Mouse (Mus musculus) hindbrain, embryonic 10.5 days (tissue): ENCODE measurements around the gene Dact2. TPM values are rescaled to one million over a fixed set of nuclear protein-coding genes. Genes with fewer than 3 reads are reported as not detected.
A peak's percentile ranks its signal among the peaks of the same experiment; 100 is the strongest.

ENCODE experiments used
- DNase-seq: peaks from one replicate; pipeline ENCODE4 v3.0.0-alpha.2; 2017; ENCODE audit warnings: low spot score
- H3K27ac ChIP-seq: fragments of 300-500 bp; sonication (generic); 2 replicates; pipeline ENCODE4 v1.5.1; 2016; ENCODE audit warnings: mild to moderate bottlenecking, moderate library complexity
- H3K27me3 ChIP-seq: fragments of 300-500 bp; sonication (generic); 2 replicates; pipeline ENCODE4 v1.6.1; 2016; ENCODE audit warnings: mild to moderate bottlenecking; ENCODE audit not compliant: poor library complexity, insufficient read depth, severe bottlenecking
- H3K36me3 ChIP-seq: fragments of 300-500 bp; sonication (generic); 2 replicates; pipeline ENCODE4 v1.6.1; 2016; ENCODE audit warnings: mild to moderate bottlenecking, moderate library complexity
- H3K4me1 ChIP-seq: fragments of 300-500 bp; sonication (generic); replicated peaks from 2 replicates; pipeline ENCODE4 v1.6.1; 2016; ENCODE audit warnings: mild to moderate bottlenecking
- H3K4me3 ChIP-seq: fragments of 300-500 bp; sonication (generic); 2 replicates; pipeline ENCODE4 v1.5.1; 2016; ENCODE audit warnings: mild to moderate bottlenecking, moderate library complexity
- H3K9me3 ChIP-seq: fragments of 300-500 bp; sonication (generic); 2 replicates; pipeline ENCODE4 v1.6.1; 2016; ENCODE audit warnings: mild to moderate bottlenecking, moderate library complexity
- WGBS: fragments of 180-500 bp; shearing (Covaris S2); methylation state at CpG from one replicate; pipeline ENCODE4 v1.1.7; 2016; 5-methylcytosine and 5-hydroxymethylcytosine counted together
- polyA plus RNA-seq: library from polyadenylated mRNA; unstranded; fragments of >200 nt; fragmentation: Nextera tagmentation; extraction: Ambion mirVana; gene quantifications from 2 replicates; pipeline ENCODE4 v1.2.1, GENCODE M21; 2016

The Dact2 gene
- polyA plus RNA-seq, 1 experiment from 2014 or later, result 0.33 TPM

DNA sequence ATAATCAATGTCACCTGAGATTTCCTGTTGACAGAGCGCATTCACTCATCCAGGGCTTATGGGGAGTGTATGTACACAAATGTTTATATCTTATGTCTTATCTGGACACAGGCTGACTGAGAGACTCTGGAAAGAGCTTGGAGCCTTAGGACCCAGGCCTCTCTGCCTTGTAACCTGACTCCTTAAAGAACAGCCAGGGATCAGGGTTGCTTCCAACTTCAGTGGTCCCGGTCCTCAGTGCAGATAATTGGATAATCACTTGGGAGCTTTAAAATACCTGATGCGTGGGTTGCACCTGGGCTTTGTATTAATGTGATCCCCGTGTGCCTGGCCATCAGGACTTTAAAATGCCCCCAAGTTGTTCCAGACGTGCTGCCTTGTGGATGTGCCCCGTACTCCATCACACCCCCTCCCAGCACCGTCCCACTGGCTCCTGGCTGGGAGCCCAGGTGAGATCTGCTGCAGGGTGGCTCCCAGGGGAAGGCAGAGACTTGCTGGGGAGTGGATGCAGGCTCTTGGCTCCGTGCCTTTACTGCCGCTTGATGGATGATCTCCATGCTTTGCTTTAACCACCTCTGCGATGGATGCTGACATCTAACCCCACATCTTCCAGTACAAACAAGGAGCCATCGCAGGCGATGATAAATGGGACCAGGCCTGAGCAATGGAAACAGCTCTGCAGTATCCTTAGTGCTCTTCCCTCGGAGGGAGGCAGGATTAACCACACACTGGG is 26.8 kb upstream of the Dact2 start:
- H3K27ac ChIP-seq, result no peak overlapping the region
- no peak overlapping the region for H3K4me3 ChIP-seq
- WGBS, result 23% methylated on average over 13 of the region's 13 CpGs
- peaks cover 17% of the 10 kb centered on the region; the same call in 1 of the 2 replicates for H3K27me3 ChIP-seq
- H3K4me1 ChIP-seq, result peaks cover 30% of the 10 kb centered on the region
- no peak for DNase-seq
- H3K36me3 ChIP-seq, result no peaks in the 10 kb centered on the region
- no peaks in the 10 kb centered on the region for H3K9me3 ChIP-seq

DNA sequence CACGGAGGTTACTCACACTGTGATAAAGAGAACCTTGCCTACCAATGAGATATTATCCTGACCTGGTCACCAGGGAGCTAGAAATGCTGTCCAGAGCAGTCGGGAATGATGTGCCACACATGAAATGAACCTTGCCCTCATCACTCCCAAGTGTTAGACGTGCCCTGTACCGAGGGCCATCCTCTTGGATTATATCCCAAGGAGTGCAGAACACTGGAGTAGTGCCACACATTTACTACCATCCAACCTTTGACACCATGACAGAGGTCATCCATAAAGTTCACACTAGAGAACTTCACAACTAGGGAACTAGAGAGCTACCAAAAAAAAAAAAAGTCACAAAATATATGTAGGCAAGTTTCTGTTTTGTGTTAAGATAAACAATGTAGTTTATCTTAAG is 24.3 kb upstream of the Dact2 start:
- DNase-seq, result no peak
- H3K4me3 ChIP-seq, result no peak overlapping the region
- peaks cover 15% of the 10 kb centered on the region; the same call in 1 of the 2 replicates for H3K27me3 ChIP-seq
- peaks cover 30% of the 10 kb centered on the region for H3K4me1 ChIP-seq
- H3K36me3 ChIP-seq, result no peaks in the 10 kb centered on the region
- WGBS, result 77% methylated on average over 4 of the region's 4 CpGs
- no peak overlapping the region for H3K27ac ChIP-seq
- no peaks in the 10 kb centered on the region for H3K9me3 ChIP-seq

GRCm38 (mm10) chr17:14227601-14228000 is 23.5 kb upstream of the Dact2 start:
- Histone ChIP-seq H3K27ac (no peak overlapping the region), H3K9me3 (no peaks in the 10 kb centered on the region), H3K36me3 (no peaks in the 10 kb centered on the region), H3K4me3 (no peak overlapping the region), H3K27me3 (peaks cover 12% of the 10 kb centered on the region; the same call in 1 of the 2 replicates), H3K4me1 (peaks cover 31% of the 10 kb centered on the region)
- no peak for DNase-seq
- WGBS, result 47% methylated on average over 6 of the region's 6 CpGs

- 34% methylated on average over 4 of the region's 4 CpGs for WGBS
- no peak for DNase-seq
- Histone ChIP-seq H3K9me3 (no peaks in the 10 kb centered on the region), H3K4me3 (no peak overlapping the region), H3K27me3 (peaks cover 7% of the 10 kb centered on the region; the same call in 1 of the 2 replicates), H3K27ac (no peak overlapping the region), H3K36me3 (no peaks in the 10 kb centered on the region), H3K4me1 (peaks cover 36% of the 10 kb centered on the region)
Observed at GRCm38 (mm10) chr17:14226778-14227177, 22.7 kb upstream of the Dact2 start.

DNA sequence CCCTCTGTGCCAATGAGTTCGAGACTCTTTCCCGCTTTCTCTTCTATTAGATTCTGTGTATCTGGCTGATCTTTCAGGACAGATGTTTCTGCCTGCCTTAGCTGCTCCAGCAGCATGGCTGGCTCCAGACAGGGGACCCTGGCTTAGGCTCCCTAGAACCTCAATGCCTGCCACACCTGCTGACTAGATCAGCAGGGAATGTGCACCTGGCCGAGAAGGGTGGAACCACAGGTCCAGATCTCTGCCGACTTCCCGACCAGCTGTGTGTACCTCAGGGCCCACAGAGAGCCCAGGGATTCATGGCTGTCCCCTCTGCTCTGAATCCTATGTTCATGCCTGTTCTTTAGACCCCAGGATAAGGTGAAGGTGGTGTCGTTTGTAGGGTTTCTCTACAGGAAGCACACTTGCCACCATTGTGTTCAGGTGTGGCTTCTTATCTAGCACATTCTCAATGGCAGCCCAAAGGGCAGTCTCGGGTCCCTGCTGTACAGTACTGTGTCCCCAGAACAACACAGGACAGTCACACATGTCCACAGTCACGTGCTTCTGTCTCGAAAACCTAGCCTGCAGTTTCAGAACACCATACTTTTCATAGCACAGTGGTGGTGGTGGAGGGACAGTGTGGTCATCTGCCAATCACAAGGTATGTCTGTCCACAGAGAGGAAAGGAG is 22.0 kb upstream of the Dact2 start:
- H3K4me1 ChIP-seq, result peaks cover 31% of the 10 kb centered on the region
- 72% methylated on average over 9 of the region's 9 CpGs for WGBS
- peaks cover 5% of the 10 kb centered on the region; the same call in 1 of the 2 replicates for H3K27me3 ChIP-seq
- no peaks in the 10 kb centered on the region for H3K9me3 ChIP-seq
- H3K4me3 ChIP-seq, result no peak overlapping the region
- no peak for DNase-seq
- no peak overlapping the region for H3K27ac ChIP-seq
- no peaks in the 10 kb centered on the region for H3K36me3 ChIP-seq

DNA sequence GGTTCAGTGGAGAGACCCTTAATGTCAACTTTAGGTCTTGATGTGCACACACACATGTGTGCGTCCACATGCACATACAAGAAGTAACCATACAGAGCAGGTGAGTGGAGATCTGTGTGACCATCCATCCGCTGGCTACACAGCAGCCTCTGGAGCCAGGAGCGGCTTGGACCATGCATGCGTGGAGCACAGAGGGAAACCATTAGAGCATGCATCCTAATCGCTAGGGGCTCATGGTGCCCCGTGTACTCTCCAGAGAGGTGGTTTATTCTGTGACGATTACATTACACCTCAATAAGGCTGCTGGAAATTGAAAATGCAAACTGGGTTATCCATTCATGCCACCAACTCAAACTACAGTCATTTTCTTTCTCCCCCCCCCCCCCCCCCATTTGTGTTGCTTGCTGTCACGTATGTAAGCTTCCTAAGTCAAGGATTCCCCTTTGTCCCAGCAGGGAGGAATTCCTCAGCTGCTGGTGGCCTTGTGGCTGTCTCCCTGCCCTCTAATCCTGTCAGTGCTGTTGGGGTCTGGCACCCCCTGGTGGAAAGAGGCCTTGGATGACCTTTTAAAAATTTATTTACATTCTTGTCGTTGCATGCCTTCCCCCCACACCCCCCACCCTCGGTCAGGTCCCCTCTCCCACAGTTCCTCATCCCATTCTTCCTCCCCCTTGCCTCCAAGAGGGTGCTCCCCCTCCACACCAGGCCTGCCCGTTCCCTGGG is 17.9 kb upstream of the Dact2 start:
- peak; percentile 44 for DNase-seq
- WGBS, result 27% methylated on average over 11 of the region's 11 CpGs
- no peaks in the 10 kb centered on the region for H3K36me3 ChIP-seq
- H3K9me3 ChIP-seq, result 0 out of 2 replicates have a peak, but pooled peaks cover 3% of the 10 kb centered on the region
- H3K4me1 ChIP-seq, result peaks cover 23% of the 10 kb centered on the region
- no peaks in the 10 kb centered on the region for H3K27me3 ChIP-seq
- no peak overlapping the region for H3K4me3 ChIP-seq
- no peak overlapping the region for H3K27ac ChIP-seq

GRCm38 (mm10) chr17:14220606-14221202 is 16.6 kb upstream of the Dact2 start:
- Histone ChIP-seq H3K27ac (no peak overlapping the region), H3K4me3 (no peak overlapping the region), H3K36me3 (no peaks in the 10 kb centered on the region), H3K27me3 (no peaks in the 10 kb centered on the region), H3K4me1 (peaks cover 22% of the 10 kb centered on the region; the same call in 1 of the 2 replicates), H3K9me3 (0 out of 2 replicates have a peak, but pooled peaks cover 3% of the 10 kb centered on the region)
- peak; percentile 73 for DNase-seq
- 63% methylated on average over 7 of the region's 7 CpGs for WGBS

DNA sequence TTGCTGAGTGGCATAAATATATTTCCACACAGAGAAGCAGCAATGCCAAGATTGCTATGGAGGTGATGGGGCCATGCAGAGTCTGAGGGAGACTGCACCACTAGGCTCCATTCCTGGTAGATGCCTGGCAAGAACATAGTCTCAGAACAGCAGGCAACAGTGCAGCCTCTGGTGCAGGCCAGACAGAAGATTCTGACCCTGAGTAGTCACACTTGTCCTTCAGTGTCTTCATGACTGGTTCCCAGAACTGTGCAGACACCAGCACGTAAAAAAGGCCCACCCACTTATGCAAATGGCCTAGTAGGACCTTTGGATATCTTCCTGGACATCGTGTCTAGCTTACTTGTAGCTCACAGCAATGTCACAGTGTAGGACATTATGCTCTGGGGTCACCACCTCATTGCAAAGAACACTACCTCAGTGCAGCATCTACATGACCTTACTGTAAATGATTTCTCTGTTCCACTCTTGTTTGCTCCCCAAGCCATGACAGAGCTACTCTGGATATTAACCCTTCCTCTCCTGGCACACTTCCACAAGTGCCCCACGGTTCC is 9.9 kb upstream of the Dact2 start:
- no peaks in the 10 kb centered on the region for H3K36me3 ChIP-seq
- WGBS, result 74% methylated on average over 3 of the region's 3 CpGs

DNA sequence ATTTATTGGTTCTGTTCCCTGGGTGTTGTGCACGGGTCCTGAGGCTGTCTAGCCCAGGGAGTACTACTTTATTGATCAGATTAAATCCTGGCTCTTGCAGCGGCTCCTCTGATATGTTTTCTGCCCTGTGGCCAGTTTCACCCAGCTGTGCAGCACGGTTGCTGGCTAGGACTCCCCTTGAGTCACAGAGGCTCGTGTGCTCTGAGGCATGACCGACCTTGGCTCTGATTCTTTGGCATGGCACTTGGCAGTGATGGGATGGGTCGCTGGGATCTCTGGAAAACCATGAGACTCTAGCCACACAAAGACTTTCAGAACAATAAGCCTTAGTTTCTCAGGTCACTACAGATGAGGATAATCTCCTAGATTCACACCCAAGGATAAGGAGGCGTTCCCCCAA is 8.7 kb upstream of the Dact2 start:
- Histone ChIP-seq H3K27ac (no peak overlapping the region), H3K4me1 (peaks cover 6% of the 10 kb centered on the region; the same call in 1 of the 2 replicates), H3K9me3 (0 out of 2 replicates have a peak, but pooled peaks cover 2% of the 10 kb centered on the region), H3K36me3 (no peaks in the 10 kb centered on the region), H3K27me3 (peaks cover 20% of the 10 kb centered on the region), H3K4me3 (no peak overlapping the region)
- no peak for DNase-seq
- WGBS, result 76% methylated on average over 7 of the region's 7 CpGs

More for the DNA sequence above, 9.9 kb upstream of the Dact2 start:
- Histone ChIP-seq H3K9me3 (0 out of 2 replicates have a peak, but pooled peaks cover 3% of the 10 kb centered on the region), H3K27ac (no peak overlapping the region), H3K4me3 (no peak overlapping the region), H3K4me1 (peaks cover 12% of the 10 kb centered on the region; the same call in 1 of the 2 replicates), H3K27me3 (peaks cover 16% of the 10 kb centered on the region)
- DNase-seq, result no peak

GRCm38 (mm10) chr17:14207093-14207561 is 3.0 kb upstream of the Dact2 start:
- DNase-seq, result no peak
- H3K9me3 ChIP-seq, result no peaks in the 10 kb centered on the region
- peaks cover 16% of the 10 kb centered on the region for H3K4me1 ChIP-seq
- no peaks in the 10 kb centered on the region for H3K36me3 ChIP-seq
- WGBS, result 22% methylated on average over 5 of the region's 5 CpGs
- H3K27me3 ChIP-seq, result peaks cover 72% of the 10 kb centered on the region
- H3K4me3 ChIP-seq, result no peak overlapping the region
- no peak overlapping the region for H3K27ac ChIP-seq

GRCm38 (mm10) chr17:14206062-14206461 is 2.0 kb upstream of the Dact2 start:
- H3K27me3 ChIP-seq, result peaks cover 77% of the 10 kb centered on the region
- no peaks in the 10 kb centered on the region for H3K9me3 ChIP-seq
- no peak overlapping the region for H3K4me3 ChIP-seq
- DNase-seq, result peak; percentile 75
- peaks cover 27% of the 10 kb centered on the region for H3K4me1 ChIP-seq
- H3K27ac ChIP-seq, result no peak overlapping the region
- WGBS, result 33% methylated on average over 3 of the region's 3 CpGs
- no peaks in the 10 kb centered on the region for H3K36me3 ChIP-seq

DNA sequence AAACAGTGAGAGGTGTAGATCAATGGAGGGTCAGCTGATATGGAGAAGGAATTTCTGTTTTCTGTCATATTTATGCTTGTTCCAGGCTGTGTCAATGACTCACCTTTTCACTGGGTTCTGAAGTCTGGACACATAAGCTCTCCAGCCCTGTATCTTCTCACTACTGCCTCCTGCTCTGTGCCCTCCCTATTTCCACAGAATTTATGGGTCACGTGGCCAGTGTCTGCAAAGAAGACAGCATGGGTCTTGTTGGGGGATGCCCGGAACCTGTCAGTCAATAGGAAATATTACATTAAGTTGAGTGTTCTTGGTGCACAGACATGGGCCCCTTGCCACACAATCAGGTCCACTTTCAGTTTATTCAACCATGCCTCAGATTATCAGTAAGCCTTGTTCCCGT is 1.1 kb upstream of the Dact2 start:
- no peak for DNase-seq
- peaks cover 85% of the 10 kb centered on the region for H3K27me3 ChIP-seq
- WGBS, result 81% methylated on average over 3 of the region's 3 CpGs

More for the DNA sequence above, 1.1 kb upstream of the Dact2 start:
- no peaks in the 10 kb centered on the region for H3K36me3 ChIP-seq
- H3K4me1 ChIP-seq, result peaks cover 35% of the 10 kb centered on the region
- no peak overlapping the region for H3K4me3 ChIP-seq
- no peak overlapping the region for H3K27ac ChIP-seq
- no peaks in the 10 kb centered on the region for H3K9me3 ChIP-seq
